Mouse (Mus musculus) liver, embryonic 16.5 days (tissue): ENCODE results near the gene Ebf1. TPM values are rescaled to one million over a fixed set of nuclear protein-coding genes. Genes with fewer than 3 reads are reported as not detected.

Experiments
- ATAC-seq: fragments of 200-750 bp; cut with Nextera tagmentation; 2 replicates; pipeline ENCODE4 v1.8.0; 2017; ENCODE audit warnings: low read depth, mild to moderate bottlenecking, moderate number of reproducible peaks, moderate library complexity
- H3K27ac ChIP-seq: fragments of 300-500 bp; sonication (generic); 2 replicates; pipeline ENCODE4 v1.5.1; 2014; ENCODE audit warnings: mild to moderate bottlenecking, low read length
- H3K27me3 ChIP-seq: fragments of 300-500 bp; sonication (generic); 2 replicates; pipeline ENCODE4 v1.6.1; 2014; ENCODE audit warnings: low read depth, low read length, mixed read lengths; ENCODE audit not compliant: control insufficient read depth, insufficient read depth
- H3K36me3 ChIP-seq: fragments of 300-500 bp; sonication (generic); 2 replicates; pipeline ENCODE4 v1.6.1; 2014; ENCODE audit warnings: mild to moderate bottlenecking; ENCODE audit not compliant: control insufficient read depth, insufficient read depth
- H3K4me1 ChIP-seq: fragments of 300-500 bp; sonication (generic); 2 replicates; pipeline ENCODE4 v1.6.1; 2014; ENCODE audit warnings: low read depth, low read length, mixed read lengths; ENCODE audit not compliant: control insufficient read depth
- H3K4me2 ChIP-seq: fragments of 300-500 bp; sonication (generic); 2 replicates; pipeline ENCODE4 v1.6.1; 2014; ENCODE audit warnings: low read depth, low read length, mixed read lengths
- H3K4me3 ChIP-seq: fragments of 300-500 bp; sonication (generic); 2 replicates; pipeline ENCODE4 v1.5.1; 2014; ENCODE audit warnings: low read depth, mild to moderate bottlenecking, low read length
- H3K9ac ChIP-seq: fragments of 300-500 bp; sonication (generic); 2 replicates; pipeline ENCODE4 v1.6.1; 2014; ENCODE audit warnings: low read depth, low read length
- H3K9me3 ChIP-seq: fragments of 300-500 bp; sonication (generic); replicated peaks from 2 replicates; pipeline ENCODE4 v1.6.1; 2016; ENCODE audit warnings: low read length; ENCODE audit not compliant: control insufficient read depth
- WGBS: fragments of 180-500 bp; shearing (Covaris S2); extraction: QIAGEN DNeasy Blood & Tissue Kit; methylation state at CpG from one replicate; pipeline ENCODE4 v1.1.7; 2014; ENCODE audit not compliant: insufficient replicate concordance; 5-methylcytosine and 5-hydroxymethylcytosine counted together
- polyA plus RNA-seq: library from polyadenylated mRNA; unstranded; fragments of >200 nt; fragmentation: Nextera tagmentation; extraction: Ambion mirVana; gene quantifications from 2 replicates; pipeline ENCODE4 v1.2.1, GENCODE M21; 2015

Gene Ebf1
- polyA plus RNA-seq, 1 experiment from 2014 or later, result 2.8 TPM

DNA sequence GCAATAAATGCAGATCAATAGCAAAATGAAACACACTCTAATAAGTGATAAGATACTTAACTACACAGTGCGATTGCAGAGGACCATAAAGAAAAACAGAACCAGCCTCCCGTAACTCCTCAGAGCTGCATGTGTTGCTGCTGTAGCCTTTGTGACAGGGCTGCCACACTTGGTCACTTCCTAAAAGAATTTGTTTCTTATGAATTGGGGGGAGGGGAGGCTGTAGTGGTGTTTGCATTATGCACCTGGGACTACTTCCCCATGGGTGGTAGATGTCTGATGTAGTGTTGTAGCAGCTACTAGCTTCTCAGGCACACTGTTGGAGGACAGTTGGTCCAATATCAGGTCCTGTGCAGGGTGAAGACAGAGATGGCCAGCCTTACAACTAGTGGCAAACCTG, 284.6 kb downstream of the Ebf1 start:
- Histone ChIP-seq H3K27ac (no peak overlapping the region), H3K4me1 (no peaks in the 10 kb centered on the region), H3K36me3 (no peaks in the 10 kb centered on the region), H3K9ac (no peak overlapping the region), H3K27me3 (no peaks in the 10 kb centered on the region), H3K4me3 (no peak overlapping the region), H3K4me2 (no peak overlapping the region), H3K9me3 (no peaks in the 10 kb centered on the region)
- no peak for ATAC-seq
- 56% methylated on average over 2 of the region's 2 CpGs for WGBS

DNA sequence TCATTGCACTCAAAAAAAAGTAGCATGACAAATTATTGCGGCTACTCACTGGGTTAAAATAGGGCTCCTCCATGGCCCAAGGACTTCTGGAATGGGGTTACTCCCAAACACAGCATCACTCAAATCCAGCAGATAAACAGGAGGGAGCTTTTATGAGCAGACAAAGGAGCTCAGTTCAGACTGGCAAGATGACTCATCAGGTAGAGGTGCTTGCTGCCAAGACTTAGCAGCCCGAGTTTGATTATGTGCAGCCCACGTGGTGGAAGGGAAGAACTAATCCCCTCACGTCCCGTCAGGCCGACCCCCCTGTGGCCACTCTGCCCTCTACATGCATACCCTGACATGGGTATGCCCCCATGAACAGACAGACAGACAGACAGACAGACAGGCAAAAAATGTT, 285.0 kb downstream of the Ebf1 start:
- Histone ChIP-seq H3K4me3 (no peak overlapping the region), H3K36me3 (no peaks in the 10 kb centered on the region), H3K9ac (no peak overlapping the region), H3K27ac (no peak overlapping the region), H3K9me3 (no peaks in the 10 kb centered on the region), H3K4me2 (no peak overlapping the region), H3K27me3 (no peaks in the 10 kb centered on the region), H3K4me1 (no peaks in the 10 kb centered on the region)
- WGBS, result 64% methylated on average over 6 of the region's 6 CpGs
- ATAC-seq, result no peak

GRCm38 (mm10) chr11:44904121-44904520, 287.0 kb downstream of the Ebf1 start:
- no peak overlapping the region for H3K27ac ChIP-seq
- H3K4me1 ChIP-seq, result no peaks in the 10 kb centered on the region
- no peaks in the 10 kb centered on the region for H3K36me3 ChIP-seq
- no peak overlapping the region for H3K4me3 ChIP-seq
- no peaks in the 10 kb centered on the region for H3K9me3 ChIP-seq
- H3K4me2 ChIP-seq, result no peak overlapping the region
- no peak for ATAC-seq
- 68% methylated on average over 9 of the region's 9 CpGs for WGBS
- H3K9ac ChIP-seq, result no peak overlapping the region
- H3K27me3 ChIP-seq, result no peaks in the 10 kb centered on the region

GRCm38 (mm10) chr11:44906456-44906855, 289.3 kb downstream of the Ebf1 start:
- Histone ChIP-seq H3K27me3 (no peaks in the 10 kb centered on the region), H3K27ac (no peak overlapping the region), H3K4me3 (no peak overlapping the region), H3K9me3 (no peaks in the 10 kb centered on the region), H3K9ac (no peak overlapping the region), H3K36me3 (no peaks in the 10 kb centered on the region), H3K4me1 (no peaks in the 10 kb centered on the region), H3K4me2 (no peak overlapping the region)
- 48% methylated on average over 5 of the region's 5 CpGs for WGBS
- no peak for ATAC-seq

DNA sequence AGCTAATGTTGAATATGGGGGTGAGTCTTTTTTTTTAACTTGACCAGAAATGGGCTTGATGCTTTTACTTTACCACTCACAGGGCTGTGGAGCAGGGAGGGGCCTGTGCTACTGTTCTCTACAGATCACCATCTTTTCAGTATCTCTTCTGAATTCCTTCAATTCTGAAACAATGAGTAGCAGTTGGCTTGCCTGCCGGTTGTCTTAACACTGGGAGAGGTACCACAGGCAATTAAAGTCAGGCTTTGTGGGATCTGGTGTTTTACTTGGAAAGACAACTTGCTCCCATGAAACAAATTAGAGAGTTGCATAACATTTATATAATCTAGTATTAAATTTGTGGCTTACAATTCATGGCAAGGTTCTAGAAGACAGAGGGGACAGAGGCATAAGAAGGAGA, 294.6 kb downstream of the Ebf1 start:
- no peak for ATAC-seq
- H3K36me3 ChIP-seq, result no peaks in the 10 kb centered on the region
- H3K9me3 ChIP-seq, result no peaks in the 10 kb centered on the region
- no peaks in the 10 kb centered on the region for H3K4me1 ChIP-seq
- no peak overlapping the region for H3K4me3 ChIP-seq
- H3K4me2 ChIP-seq, result no peak overlapping the region
- WGBS, result 40% methylated on average over 1 of the region's 1 CpGs
- no peak overlapping the region for H3K27ac ChIP-seq
- H3K9ac ChIP-seq, result no peak overlapping the region
- no peaks in the 10 kb centered on the region for H3K27me3 ChIP-seq

DNA sequence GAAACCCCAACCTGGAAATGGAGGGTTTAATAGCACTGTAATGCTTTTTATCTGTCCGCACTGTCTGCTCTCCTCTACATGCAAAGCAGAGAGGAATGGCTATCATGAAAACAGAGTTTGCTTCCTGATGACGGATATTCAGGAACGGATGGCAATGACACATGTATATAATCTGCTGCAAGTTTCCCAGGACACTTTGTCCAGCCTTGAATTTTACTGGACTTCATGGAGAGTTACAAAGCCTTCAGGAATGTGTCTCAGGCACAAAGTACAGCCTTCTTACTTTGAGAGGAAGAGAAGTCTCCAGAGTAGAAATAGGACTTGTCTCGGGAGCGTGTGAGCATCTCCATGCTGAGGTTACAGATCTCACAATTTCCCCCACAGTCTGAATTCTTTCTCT, 296.7 kb downstream of the Ebf1 start:
- 70% methylated on average over 5 of the region's 5 CpGs for WGBS
- H3K27ac ChIP-seq, result no peak overlapping the region
- no peak overlapping the region for H3K9ac ChIP-seq
- H3K36me3 ChIP-seq, result no peaks in the 10 kb centered on the region
- no peak overlapping the region for H3K4me2 ChIP-seq
- no peaks in the 10 kb centered on the region for H3K27me3 ChIP-seq
- no peak for ATAC-seq
- H3K9me3 ChIP-seq, result no peaks in the 10 kb centered on the region
- H3K4me3 ChIP-seq, result no peak overlapping the region
- H3K4me1 ChIP-seq, result no peaks in the 10 kb centered on the region

DNA sequence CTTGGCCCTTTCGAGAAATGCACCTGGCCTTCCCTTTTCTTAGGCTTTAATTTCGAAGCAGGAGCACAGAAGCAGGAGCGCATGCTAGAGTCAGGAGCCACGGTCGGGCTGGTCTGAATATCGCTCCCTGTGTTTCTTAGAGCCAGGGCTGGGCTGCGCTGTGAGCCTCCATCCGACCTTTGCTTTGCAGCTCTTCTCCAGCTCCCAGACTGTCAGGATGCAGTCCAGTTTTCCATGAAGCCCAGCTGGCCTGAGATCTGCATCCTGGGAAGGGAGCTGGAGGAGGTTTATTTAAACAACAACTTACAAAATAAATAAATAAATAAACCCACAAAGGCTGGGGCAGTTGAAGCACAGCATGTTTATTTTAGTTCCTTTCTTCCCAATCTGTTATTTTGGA, 299.9 kb downstream of the Ebf1 start:
- Histone ChIP-seq H3K9me3 (no peaks in the 10 kb centered on the region), H3K4me1 (no peaks in the 10 kb centered on the region), H3K4me3 (no peak overlapping the region), H3K27me3 (no peaks in the 10 kb centered on the region), H3K36me3 (no peaks in the 10 kb centered on the region), H3K9ac (no peak overlapping the region), H3K27ac (no peak overlapping the region), H3K4me2 (no peak overlapping the region)
- WGBS, result 62% methylated on average over 8 of the region's 8 CpGs
- no peak for ATAC-seq

GRCm38 (mm10) chr11:44923138-44923537, 306.0 kb downstream of the Ebf1 start:
- no peak overlapping the region for H3K4me2 ChIP-seq
- no peak for ATAC-seq
- no peaks in the 10 kb centered on the region for H3K36me3 ChIP-seq
- no peak overlapping the region for H3K27ac ChIP-seq
- no peaks in the 10 kb centered on the region for H3K27me3 ChIP-seq
- no peak overlapping the region for H3K9ac ChIP-seq
- no peak overlapping the region for H3K4me3 ChIP-seq
- H3K4me1 ChIP-seq, result no peaks in the 10 kb centered on the region
- WGBS, result 39% methylated on average over 3 of the region's 3 CpGs
- H3K9me3 ChIP-seq, result no peaks in the 10 kb centered on the region

- no peak overlapping the region for H3K4me2 ChIP-seq
- H3K9me3 ChIP-seq, result no peaks in the 10 kb centered on the region
- no peak overlapping the region for H3K4me3 ChIP-seq
- H3K9ac ChIP-seq, result no peak overlapping the region
- no peaks in the 10 kb centered on the region for H3K4me1 ChIP-seq
- no peaks in the 10 kb centered on the region for H3K27me3 ChIP-seq
- H3K27ac ChIP-seq, result no peak overlapping the region
- no peaks in the 10 kb centered on the region for H3K36me3 ChIP-seq
- WGBS, result 61% methylated on average over 10 of the region's 10 CpGs
- no peak for ATAC-seq
Observed at GRCm38 (mm10) chr11:44923868-44924508, 306.9 kb downstream of the Ebf1 start.
